Mouse (Mus musculus): ENCODE results near the gene Mecom.
"Not testable (repeated sequence)": the region's sequence is repeated elsewhere in the genome, so short reads cannot be mapped to it uniquely, and the experiment has no call there.

The Mecom gene

DNA sequence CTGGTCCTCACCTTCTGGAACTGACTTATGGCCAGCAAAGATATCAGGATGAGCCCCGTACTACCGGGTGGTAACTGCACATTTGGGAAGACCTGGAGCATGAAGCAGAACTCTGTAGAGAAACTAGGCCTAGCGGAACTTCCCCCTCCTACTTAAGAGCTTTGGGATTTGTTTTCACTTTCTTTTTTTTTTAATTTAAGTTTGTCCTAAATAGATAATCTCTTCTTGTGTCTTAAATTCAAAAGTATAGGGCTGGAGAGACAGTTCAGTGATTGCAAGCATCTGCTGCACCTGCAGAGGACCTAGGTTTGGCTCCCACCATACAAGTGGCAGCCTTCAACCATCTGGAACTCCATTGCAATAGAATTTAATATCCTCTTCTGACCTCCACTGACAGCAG, at the start of gene Mecom:
Gene Mecom (minus strand): TSS at position 101 of the 400 bp plus-strand sequence.
- in situ Hi-C loops (cut with MboI, MseI): no loop called here

DNA sequence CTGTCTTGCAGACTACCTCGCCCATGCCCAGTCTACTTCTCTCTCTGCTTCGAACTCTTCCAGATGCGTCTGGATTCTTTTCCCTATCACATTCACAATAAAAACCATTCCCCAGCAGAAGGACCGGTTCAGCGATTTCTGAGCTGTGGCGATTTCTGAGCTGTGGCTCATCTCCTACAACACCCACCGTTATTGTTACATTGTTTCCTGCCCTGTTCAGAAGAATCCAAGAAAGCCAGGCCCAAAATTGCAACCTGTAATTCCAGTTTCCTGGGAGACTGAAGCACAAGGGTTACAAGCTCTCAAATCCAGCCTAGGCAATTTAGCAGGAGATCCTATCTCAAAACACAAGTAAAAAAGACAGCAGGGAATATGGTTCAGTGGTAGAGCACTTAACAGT, 49.5 kb upstream of the Mecom start:
- in situ Hi-C loops (cut with MboI, MseI): no loop called here

- in situ Hi-C loops (cut with MboI, MseI): no loop called here
Observed at GRCm38 (mm10) chr3:30595111-30595832, 47.5 kb upstream of the Mecom start.

DNA sequence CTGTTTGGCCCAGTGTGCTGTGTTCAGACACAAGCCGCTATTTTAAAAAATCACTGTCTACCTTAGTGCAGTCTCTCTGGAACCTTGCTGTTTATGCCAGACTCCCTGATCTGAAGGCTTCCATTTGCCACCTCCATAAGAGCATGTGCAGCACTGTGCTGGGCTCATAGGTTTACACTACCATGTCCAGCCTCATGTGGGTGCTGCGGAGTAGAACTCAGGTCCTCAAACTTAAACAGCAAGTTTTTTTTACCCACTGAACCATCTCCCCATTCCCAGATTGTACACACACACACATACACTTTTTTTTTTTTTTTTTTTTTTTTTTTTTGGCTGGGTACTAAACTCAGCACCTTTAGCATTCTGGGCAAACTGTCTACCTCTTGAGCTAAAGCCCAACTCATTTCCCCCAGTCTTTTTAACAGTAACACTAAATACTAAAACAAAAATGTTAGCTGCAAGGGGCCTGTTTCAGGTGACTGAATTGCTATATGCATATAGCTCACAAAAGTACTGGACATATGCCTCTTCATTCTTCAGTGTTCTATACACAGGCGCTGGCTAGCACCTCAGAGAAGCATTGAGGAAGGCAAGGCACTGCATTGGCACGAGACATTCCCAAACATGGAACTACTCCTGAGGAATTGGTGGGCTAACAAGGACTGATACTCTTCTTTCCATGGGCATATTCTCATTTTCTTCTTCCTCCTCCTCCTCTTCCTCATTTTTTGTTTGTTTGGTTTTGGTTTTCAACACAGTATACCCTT, 46.1 kb upstream of the Mecom start:
- in situ Hi-C loops (cut with MboI, MseI): no loop called here

GRCm38 (mm10) chr3:30592418-30592853, 44.6 kb upstream of the Mecom start:
- in situ Hi-C loops (cut with MboI, MseI): no loop called here

- in situ Hi-C loops (cut with MboI, MseI): loop anchor here (5.0 kb wide), 1 partner anchor 82 kb away; no protein-coding TSS in a partner anchor
Observed at GRCm38 (mm10) chr3:30588865-30589264, 41.1 kb upstream of the Mecom start.

GRCm38 (mm10) chr3:30573549-30573948, 25.7 kb upstream of the Mecom start:
- in situ Hi-C loops (cut with MboI, MseI): no loop called here

- in situ Hi-C loops (cut with MboI, MseI): not testable (repeated sequence)
Observed at GRCm38 (mm10) chr3:30566333-30566732, 18.5 kb upstream of the Mecom start.

GRCm38 (mm10) chr3:30560677-30561314, 13.0 kb upstream of the Mecom start:
- in situ Hi-C loops (cut with MboI, MseI): no loop called here

DNA sequence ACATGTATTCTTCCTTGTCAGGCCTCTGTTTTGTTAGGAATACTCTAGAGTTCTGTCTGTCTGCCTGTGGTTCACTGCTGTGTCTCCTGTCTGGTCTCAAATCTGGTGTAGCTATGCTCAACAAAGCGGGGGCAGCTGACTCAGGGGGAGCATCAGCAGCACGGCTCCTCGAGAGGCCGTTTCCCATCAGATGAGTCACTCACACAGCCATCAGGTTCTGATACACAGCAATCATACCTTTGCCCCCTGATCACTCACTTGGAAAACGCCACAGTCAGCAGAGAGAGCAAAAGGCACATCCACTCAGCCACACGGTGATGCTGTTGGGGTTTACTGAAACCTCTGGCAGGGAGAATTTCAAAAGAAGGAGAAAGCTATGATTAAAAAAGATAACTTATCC, 5.9 kb upstream of the Mecom start:
- in situ Hi-C loops (cut with MboI, MseI): no loop called here

DNA sequence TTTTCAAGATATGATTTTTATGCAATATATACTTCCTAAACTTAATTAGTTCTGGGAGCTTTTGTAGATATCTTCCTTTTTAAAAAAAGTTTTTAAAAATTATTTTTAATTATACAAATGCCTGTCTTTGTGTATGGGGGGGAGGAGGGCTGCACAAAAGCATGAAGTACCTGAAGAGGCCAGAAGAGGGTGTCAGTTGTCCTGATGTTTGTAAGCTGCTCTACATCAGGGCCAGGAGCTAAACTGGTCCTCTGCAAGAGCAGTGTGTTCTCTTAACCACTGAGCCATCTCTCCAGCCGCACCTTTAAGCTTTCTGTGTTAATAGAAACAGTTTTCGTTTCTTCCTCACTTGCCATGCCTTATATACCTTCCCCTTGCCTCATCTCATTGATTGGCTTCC, 2.4 kb upstream of the Mecom start:
- in situ Hi-C loops (cut with MboI, MseI): no loop called here

GRCm38 (mm10) chr3:30548928-30549327, 1.1 kb upstream of the Mecom start:
- in situ Hi-C loops (cut with MboI, MseI): no loop called here

DNA sequence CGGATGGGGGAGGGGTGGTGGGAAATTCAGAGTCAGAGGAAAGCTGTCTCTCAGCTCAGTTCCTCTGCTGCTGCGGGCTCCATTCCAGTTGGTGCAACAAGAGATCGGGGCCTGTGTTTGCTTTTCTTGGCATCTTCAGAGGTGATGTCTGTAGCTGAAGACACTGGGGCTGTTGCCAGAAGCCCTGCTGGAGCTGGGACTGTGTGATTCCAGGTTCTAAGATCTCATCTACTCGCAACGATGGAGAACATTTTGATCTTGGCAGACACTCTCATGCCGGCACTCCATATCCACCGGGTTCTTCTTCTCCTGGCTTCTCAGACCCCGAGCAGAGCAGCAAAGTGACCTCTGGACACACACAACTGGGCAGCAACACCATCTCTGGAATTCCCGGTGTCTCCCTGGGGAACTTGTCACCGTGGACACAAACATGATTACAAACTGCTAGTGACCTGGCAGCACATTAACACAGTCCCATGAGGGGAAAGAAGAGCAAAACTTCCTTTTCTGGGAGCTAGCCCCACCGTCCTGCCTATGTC, 908 bp downstream of the Mecom start:
- in situ Hi-C loops (cut with MboI, MseI): no loop called here

GRCm38 (mm10) chr3:30546366-30546765, 1.4 kb downstream of the Mecom start:
- in situ Hi-C loops (cut with MboI, MseI): no loop called here

- in situ Hi-C loops (cut with MboI, MseI): no loop called here
Observed at GRCm38 (mm10) chr3:30545246-30545645, 2.6 kb downstream of the Mecom start.

- in situ Hi-C loops (cut with MboI, MseI): no loop called here
Observed at GRCm38 (mm10) chr3:30544305-30544704, 3.5 kb downstream of the Mecom start.

- in situ Hi-C loops (cut with MboI, MseI): no loop called here
Observed at GRCm38 (mm10) chr3:30535821-30536220, 12.0 kb downstream of the Mecom start.

DNA sequence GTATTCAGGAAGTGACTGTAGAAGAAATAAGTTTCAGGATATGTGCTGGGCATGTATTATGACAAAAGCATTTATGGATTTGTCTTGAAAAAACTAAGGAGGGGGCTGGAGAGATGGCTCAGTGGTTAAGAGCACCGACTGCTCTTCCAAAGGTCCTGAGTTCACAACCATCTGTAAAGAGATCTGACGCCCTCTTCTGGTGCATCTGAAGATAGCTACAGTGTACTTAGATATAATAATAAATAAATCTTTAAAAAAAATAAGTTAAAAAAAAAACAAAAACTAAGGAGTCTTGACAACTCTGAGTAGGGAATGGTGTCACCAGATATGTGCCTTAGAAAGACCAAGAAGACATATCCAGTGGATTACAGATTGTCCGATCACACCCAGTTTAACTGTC, 27.1 kb downstream of the Mecom start:
- in situ Hi-C loops (cut with MboI, MseI): loop anchor here (25.0 kb wide), 1 partner anchor 708 kb away; no protein-coding TSS in a partner anchor

DNA sequence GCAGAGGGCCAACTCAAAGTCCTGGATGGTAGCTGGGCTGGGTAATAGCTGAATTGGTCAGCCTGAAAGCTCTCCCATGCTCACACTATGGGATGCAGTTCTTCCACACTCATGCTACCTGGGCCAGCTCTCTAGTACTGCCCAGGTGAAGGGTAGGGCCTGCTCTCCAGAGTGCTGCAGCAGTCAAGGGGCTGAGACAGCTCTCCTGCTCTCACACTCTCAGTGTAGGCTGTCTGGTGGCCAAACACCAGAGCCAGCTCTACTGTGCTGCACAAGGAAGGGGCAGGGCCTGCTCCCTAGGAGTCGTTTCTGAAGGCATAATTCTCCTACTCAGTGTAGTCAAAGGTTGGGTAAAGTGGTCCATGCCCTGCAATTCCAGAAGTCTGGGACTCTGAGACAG, 28.4 kb downstream of the Mecom start:
- in situ Hi-C loops (cut with MboI, MseI): loop anchor here (25.0 kb wide), 1 partner anchor 707 kb away; no protein-coding TSS in a partner anchor

DNA sequence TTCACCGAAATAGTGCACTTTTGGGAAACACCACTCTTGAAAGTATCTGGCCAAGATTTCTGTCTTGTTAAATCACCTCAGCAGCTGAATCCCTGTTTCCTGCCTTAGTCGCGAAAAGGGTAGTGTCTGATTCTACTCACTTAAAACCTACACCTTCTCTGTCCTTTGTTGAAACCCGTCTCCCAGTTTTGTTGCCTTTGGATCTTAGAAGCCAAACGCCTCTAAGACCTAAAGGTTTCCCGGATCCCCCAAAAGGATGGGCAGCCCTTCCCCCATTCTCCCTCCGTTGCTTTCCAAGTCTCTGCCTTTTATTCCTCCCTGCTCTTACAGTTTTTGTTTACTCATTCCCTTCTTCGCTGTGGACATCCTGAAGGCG, 32.0 kb downstream of the Mecom start:
- in situ Hi-C loops (cut with MboI, MseI): loop anchor here (25.0 kb wide), 1 partner anchor 703 kb away; no protein-coding TSS in a partner anchor

- in situ Hi-C loops (cut with MboI, MseI): loop anchor here (25.0 kb wide), 1 partner anchor 703 kb away; no protein-coding TSS in a partner anchor
Observed at GRCm38 (mm10) chr3:30514901-30515794, 32.7 kb downstream of the Mecom start.
